Mouse (Mus musculus): Measurements from ENCODE around the gene Atf7ip. TPM values are rescaled to one million over a fixed set of nuclear protein-coding genes. Genes with fewer than 3 reads are reported as not detected.

The Atf7ip gene
- total RNA-seq, 2 experiments from 2014 or later, result 63.7 to 105 TPM

DNA sequence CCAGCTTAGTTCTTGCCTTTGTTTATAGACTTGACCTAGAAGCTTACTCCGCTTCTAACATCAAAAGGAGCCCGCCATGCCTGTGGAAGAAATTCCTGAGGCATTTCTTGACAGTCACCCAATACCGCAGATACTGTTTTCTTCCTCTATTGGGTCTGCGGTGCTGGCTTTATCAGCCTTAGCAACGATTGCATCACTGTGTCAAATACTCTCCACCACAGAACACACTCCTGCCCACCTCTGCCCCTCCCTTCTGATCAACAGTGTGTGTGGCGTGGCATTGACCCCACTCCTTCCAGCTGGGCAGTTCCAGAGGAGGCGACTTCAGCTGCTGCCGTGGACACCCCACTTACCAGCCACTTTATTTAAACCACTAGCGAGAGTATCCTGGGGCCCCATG, 139.8 kb downstream of the Atf7ip start:
- DNase-seq, result no peak

DNA sequence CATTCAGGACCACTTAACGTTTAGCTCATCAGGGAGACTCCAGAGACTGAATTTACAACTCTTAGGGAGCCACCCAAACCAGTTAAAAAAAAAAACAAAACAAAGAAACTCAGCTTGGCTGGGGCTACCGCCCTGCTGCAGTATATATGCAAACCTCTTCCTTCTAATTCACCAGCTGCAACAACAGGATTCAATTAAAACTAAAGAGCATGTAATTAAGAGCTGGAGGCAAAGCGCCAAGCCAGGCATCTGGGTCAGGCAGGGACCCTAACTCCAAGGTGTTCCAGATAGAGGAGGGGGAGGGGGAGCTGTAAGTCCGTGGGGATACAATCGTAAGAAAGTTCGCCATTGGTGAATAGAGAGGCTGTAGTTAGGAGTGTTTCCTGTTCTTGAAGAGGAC, 140.2 kb downstream of the Atf7ip start:
- no peak for DNase-seq

- no peak for DNase-seq
These were observed 141.5 kb downstream of the Atf7ip start for GRCm38 (mm10) chr6:136647455-136647861.

- DNase-seq, result no peak
These were observed 144.7 kb downstream of the Atf7ip start for GRCm38 (mm10) chr6:136650664-136651063.

DNA sequence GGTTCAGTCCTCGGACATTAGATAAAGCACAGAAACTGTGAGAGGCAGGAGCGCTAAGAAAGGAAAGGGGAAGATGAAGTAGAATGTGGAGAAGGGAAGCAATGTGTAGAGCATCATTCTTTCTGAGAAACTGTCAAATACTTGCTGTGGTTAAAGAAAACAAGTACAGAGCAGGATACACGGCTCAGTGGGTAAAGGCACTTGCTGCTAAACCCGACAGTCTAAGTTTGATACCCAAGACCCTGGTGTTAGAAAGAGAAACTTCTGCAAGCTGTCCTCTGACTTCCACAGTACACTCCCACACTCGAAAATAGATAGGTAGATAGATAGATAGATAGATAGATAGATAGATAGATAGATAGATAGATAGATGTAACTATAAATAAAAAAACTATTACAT, 147.4 kb downstream of the Atf7ip start:
- no peak for DNase-seq

DNA sequence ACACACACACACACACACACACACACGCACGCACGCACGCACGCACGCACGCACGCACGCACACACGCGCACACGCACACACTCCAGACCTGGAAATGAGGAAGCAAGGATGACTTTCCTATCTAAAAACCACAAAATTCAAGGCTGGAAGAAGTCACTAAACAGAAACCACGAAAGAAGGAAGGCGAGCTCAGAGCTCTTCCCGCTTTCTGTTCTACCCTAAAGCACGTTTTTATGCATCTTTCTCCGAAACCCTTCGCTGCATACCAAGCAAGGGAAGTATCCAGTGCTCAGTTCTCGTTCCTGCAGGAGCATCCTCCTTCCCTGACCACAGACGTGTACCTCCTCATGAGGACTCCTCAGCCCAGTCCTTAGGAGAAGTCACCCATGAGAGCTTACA, 148.5 kb downstream of the Atf7ip start:
- no peak for DNase-seq

- no peak for DNase-seq
These were observed 149.8 kb downstream of the Atf7ip start for GRCm38 (mm10) chr6:136655786-136656185.

GRCm38 (mm10) chr6:136658303-136658702, 152.3 kb downstream of the Atf7ip start:
- DNase-seq, result no peak

DNA sequence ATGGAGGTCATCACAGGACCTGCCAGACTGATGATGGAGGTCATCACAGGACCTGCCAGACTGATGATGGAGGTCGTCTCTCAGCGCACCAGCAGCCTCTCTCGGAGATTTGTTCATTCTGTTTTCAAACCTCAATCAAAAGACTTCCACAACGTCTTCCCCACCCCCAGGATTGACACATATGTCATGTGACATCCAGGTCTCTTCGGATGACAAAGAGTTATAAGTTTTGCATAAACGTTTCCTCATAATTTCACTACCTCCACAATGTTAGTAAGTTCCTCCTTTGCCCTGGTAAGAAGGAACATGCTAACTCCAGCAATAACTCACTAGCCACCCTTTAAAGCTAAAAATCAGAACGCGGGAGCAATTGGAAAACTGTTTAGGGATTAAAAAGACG, 153.3 kb downstream of the Atf7ip start:
- DNase-seq, result no peak

Other genes with a start within 250 kb of the Atf7ip start
- not detected for gene Gm8994, start 178.6 kb upstream of the Atf7ip start, total RNA-seq (2021)
- not detected for gene E330021D16Rik, start 90.6 kb upstream of the Atf7ip start, total RNA-seq (2021)
- 100 to 1,000 TPM; 114 to 115 TPM for gene Plbd1, start 155.8 kb downstream of the Atf7ip start, total RNA-seq (2021)

Data from adrenal gland, postnatal 10 days (tissue).